Mouse (Mus musculus): Measurements from ENCODE around the gene Tmem106a.
"Not testable (repeated sequence)": the region's sequence is repeated elsewhere in the genome, so short reads cannot be mapped to it uniquely, and the experiment has no call there.

The Tmem106a gene

GRCm38 (mm10) chr11:101602491-101602890, 20.4 kb downstream of the Tmem106a start:
- DNase-seq = no peak

- no peak for DNase-seq
Measured at GRCm38 (mm10) chr11:101604116-101604515, 22.1 kb downstream of the Tmem106a start.

GRCm38 (mm10) chr11:101604531-101605453, 22.8 kb downstream of the Tmem106a start:
- peak; percentile 56 to 67 for DNase-seq

GRCm38 (mm10) chr11:101607134-101607533, 25.1 kb downstream of the Tmem106a start:
- DNase-seq = not testable (repeated sequence)

- DNase-seq = no peak
Measured at GRCm38 (mm10) chr11:101610445-101610844, 28.4 kb downstream of the Tmem106a start.

- no peak for DNase-seq
Measured at GRCm38 (mm10) chr11:101613596-101613995, 31.6 kb downstream of the Tmem106a start.

GRCm38 (mm10) chr11:101614116-101614515, 32.1 kb downstream of the Tmem106a start:
- no peak for DNase-seq

- DNase-seq = no peak
Measured at GRCm38 (mm10) chr11:101615380-101615779, 33.3 kb downstream of the Tmem106a start.

GRCm38 (mm10) chr11:101616104-101616503, 34.1 kb downstream of the Tmem106a start:
- DNase-seq = no peak

- no peak for DNase-seq
Measured at GRCm38 (mm10) chr11:101616948-101617767, 35.1 kb downstream of the Tmem106a start.

GRCm38 (mm10) chr11:101617849-101618248, 35.8 kb downstream of the Tmem106a start:
- no peak for DNase-seq

- no peak for DNase-seq
Measured at GRCm38 (mm10) chr11:101618596-101618995, 36.6 kb downstream of the Tmem106a start.

- DNase-seq = not testable (repeated sequence)
Measured at GRCm38 (mm10) chr11:101620022-101620655, 38.1 kb downstream of the Tmem106a start.

GRCm38 (mm10) chr11:101626649-101626994, 44.6 kb downstream of the Tmem106a start:
- no peak for DNase-seq

- DNase-seq = peak; percentile 76 to 82
Measured at GRCm38 (mm10) chr11:101626995-101627856, 45.2 kb downstream of the Tmem106a start, which contains the start of gene Rdm1. TSS of gene Rdm1 (plus strand) at chr11:101627195.

GRCm38 (mm10) chr11:101627857-101628559, 46.0 kb downstream of the Tmem106a start:
- peak; percentile 77 to 80 for DNase-seq

- not testable (repeated sequence) for DNase-seq
Measured at GRCm38 (mm10) chr11:101628733-101629417, 46.8 kb downstream of the Tmem106a start.

- no peak for DNase-seq
Measured at GRCm38 (mm10) chr11:101635660-101636059, 53.6 kb downstream of the Tmem106a start.

GRCm38 (mm10) chr11:101639761-101640160, 57.7 kb downstream of the Tmem106a start:
- no peak for DNase-seq

- peak; percentile 81 to 86 for DNase-seq
Measured at GRCm38 (mm10) chr11:101640857-101641709, 59.0 kb downstream of the Tmem106a start.
